Mouse (Mus musculus) MN1 (cell line): ENCODE results near the gene Mtmr12.

ENCODE experiments used
- DNase-seq: peaks from one replicate; pipeline ENCODE4 v3.0.0-alpha.2; 2016; ENCODE audit warnings: low spot score

Gene Mtmr12

GRCm38 (mm10) chr15:12321788-12322621, 117.2 kb downstream of the Mtmr12 start, which contains the start of gene 1810049J17Rik:
Gene 1810049J17Rik, minus strand, starts transcription at chr15:12321899.
- DNase-seq = peak; percentile 71

- peak; percentile 22 for DNase-seq
Observed at GRCm38 (mm10) chr15:12322676-12323402, 118.0 kb downstream of the Mtmr12 start.
